Mouse (Mus musculus) heart, adult 11 months (tissue): ENCODE results near the gene Ccdc149.

ENCODE experiments used
- DNase-seq: peaks from one replicate; pipeline ENCODE4 v3.0.0; 2022

The Ccdc149 gene

DNA sequence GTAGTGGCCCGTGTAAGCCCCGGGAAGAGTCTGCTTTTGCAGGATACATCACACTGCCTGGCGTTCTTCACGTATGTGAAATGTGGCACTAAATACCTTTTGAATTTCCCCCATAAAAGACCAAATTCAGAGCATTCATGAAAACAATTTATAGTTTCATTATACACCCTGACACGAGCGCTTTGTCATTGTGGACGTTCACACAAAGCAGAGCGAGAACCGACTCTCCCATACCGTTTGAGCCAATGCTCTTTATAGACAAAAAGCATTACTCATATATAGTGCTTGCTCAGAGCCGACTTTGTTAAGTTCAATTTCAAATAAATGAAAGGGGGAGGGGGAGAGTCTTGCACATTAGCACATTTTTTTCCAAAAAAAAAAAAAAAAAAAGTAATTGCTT lies 31.0 kb downstream of the Ccdc149 start:
- no peak for DNase-seq

DNA sequence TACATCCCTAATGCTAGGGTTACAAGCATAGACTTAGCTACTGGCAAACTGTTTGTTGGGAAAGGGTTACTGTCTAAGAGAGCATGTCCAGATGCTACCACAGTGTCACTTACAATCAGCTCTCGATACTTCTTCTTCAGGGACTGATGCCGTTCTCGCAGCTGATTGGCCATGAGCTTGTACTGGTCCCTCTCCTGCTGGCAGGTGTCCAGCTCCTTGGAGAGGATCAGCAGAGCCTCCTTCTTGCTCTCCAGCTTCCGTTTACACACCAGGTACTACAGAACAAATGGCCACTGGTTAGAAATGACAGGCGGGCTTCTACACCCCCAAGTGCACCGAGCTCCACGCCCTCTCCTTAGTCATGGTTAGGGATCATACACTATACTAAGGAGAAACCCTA lies 32.4 kb downstream of the Ccdc149 start:
- DNase-seq = no peak

DNA sequence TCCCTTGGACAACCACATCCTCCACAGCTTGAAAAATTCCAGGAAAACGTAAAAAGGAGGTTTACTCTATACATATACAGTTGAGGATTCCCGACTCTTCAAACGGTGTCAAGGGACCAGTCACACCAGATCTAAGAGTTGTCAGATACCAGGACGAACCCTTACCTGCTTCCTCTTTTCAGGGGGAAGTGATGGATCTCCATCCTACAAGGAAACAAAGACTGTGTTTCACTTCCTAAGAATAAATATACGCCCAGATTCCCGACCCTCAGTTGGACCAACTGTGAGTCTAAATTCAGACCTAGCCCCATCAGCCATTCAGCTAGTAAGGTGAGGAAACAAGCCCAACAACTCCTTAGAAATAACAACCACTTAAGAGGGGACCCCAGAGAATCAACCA lies 35.8 kb downstream of the Ccdc149 start:
- DNase-seq = no peak

DNA sequence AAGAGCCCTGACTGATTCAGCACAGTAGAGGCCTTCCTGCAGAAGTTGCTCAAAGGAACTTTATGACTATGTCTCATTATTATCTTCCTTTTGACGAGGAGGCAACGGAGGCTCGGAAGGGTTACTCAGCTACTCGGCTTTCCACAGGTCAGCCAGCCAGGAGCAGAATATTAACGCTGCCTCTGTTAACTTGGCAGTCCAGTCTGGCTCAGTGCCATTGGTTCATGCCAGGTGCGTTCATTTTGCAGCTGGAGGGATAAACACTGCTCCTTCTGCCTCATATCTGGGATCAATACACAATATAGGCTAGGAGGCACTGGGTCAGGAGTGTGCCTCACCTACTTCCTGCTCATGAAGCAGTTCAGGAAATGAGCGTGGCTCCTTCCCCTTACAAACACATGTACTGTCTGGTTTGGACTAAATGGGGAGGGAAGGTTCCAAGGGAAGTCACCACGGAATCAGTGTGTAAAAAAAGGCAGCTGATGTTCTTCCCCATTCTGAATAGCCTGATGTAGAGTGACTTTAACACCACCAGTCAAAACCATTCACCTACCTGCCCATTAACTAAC lies 40.0 kb downstream of the Ccdc149 start:
- DNase-seq = no peak

DNA sequence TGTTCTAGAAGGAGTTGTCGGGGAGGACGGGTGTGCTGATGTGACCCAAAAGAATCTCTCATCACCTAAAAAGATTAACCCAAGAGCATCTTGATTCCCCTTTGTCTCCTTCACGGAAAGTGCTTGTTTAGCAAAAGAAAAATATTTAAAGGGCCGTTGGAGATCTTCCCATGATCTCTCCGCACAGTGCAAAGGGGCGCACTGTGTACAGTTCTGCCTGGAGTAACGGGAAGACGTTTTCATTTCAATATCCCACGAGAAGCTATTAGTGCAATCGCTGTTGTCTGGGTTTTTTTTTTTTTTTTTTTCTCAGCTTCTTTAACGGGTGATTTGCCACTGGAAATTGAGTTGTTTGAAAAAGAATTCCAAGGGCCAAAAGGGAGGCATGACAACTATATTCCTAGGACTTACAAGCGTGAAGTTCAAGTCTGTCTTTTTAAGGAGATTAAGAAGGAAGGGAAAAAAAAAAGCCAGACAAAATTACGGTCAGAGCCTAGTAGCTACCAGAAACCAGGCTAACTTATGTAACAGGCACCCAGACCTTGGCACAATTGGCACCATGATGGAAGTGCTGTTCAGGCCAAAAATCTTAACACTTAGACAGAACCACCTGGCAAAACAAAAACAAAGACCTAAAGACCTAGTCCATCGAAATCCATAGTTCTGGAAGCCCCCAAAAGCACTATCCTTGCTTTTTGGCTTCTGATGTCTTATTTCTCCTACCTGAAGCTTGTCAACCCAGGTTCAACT lies 41.4 kb downstream of the Ccdc149 start:
- no peak for DNase-seq

DNA sequence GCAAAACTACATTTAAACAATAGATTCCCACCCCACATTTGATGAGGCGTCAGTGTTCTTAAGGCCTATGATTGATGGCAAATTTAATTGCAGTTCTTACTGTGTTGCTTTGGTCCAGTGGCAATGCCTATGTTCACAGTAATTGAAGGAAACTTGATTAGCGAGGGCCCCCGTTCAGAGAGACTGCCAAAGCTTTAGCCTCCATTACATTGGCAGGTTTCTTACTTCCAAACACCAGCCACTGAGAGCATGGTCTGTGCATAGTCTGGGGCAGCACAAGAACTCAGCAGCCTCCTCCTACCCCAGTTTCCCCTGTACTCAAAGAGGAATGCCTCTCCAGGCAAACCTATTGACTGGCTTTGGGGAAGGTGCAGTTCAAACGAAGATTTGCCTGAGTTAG lies 42.7 kb downstream of the Ccdc149 start:
- no peak for DNase-seq

DNA sequence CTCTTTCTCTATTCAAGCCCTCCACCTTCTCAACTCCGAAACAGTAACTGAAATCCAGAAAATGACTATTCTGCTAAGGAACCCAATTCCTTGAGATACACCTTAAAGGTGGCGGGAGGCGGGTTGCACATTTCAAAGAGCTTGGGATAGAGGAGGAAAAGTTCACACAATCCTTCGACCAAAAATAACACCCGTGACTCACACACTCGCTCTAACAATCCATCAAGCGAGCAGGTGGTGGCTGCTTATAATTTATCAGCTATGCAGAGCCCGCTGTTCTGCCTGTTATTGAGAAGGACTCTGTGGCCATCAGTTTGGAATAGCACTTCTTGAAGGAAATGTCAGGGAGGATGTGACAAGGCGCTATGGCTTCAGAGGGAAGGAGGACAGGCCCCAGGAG lies 45.5 kb downstream of the Ccdc149 start:
- DNase-seq = no peak

DNA sequence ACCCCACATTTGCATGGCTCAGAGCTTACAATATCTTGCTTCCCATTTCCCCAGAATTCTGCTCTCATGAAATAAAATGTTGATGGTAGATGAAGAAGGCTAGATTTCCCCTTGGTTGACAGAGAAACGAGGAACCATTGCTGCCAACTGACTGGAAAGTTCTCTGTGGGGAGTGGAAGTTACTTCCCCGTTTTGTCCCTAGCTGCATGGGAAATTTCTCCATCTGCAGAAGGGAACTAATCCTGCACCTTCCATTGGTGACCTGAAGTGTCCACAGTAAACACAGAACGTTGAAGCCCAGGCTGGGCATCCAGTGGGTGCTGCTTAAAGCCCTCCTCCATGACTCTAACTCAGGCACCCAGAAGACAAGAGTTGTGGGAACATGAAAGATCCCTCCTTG lies 47.4 kb downstream of the Ccdc149 start:
- DNase-seq = no peak

DNA sequence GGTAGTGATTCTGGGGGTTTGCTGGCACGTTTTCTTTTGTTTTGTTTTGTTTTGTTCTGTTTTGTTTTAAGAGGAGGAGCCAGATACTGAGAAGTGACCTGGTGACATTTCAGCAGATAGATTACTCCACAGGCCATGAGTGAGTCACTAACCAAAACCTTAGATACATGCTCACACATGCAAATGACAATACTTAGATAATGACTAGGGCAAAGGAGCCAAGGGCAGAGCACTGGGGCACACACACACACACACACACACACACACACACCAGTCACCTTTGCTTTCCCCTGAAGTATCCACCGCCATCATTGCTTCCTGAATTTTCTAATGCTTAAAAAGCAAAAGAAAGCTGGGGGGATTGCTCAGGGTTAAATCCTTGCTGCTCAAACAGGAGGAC lies 54.8 kb downstream of the Ccdc149 start:
- no peak for DNase-seq

DNA sequence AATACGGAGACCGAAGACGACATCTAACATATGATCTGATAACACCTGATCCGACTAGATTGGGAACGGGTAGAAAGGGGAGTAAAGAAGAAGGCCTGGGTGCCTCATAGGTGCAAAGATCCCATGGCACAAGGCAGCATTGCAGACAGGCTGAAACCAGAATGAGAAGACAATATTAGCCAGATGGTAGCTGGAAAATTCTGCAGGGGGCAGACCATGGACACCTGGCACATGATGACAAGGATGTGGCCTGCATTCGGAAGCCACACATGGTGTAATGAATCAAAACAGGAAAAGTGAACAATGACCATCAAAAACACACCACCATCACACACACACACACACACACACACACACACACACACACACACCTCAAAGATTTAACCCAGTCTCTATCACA lies 55.4 kb downstream of the Ccdc149 start:
- DNase-seq = no peak

DNA sequence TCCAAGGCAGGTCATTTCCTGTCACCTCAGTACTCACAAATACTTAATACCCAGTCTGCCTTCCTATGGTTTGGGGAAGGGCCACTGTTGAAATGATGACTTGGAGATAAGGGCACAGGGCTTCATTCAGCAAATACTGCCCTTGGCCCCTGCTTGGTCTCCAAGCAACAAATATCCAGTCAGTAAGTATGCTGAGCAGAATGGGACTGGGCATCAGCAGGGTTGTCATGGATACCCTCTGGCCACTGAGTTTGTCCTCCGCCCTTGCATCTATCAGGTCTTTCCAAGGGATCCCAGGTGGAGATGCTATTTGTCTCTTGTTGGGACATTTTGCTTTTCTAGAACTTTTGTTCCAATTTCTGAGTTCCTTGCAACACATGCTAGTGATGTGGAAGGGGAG lies 56.1 kb downstream of the Ccdc149 start:
- no peak for DNase-seq

DNA sequence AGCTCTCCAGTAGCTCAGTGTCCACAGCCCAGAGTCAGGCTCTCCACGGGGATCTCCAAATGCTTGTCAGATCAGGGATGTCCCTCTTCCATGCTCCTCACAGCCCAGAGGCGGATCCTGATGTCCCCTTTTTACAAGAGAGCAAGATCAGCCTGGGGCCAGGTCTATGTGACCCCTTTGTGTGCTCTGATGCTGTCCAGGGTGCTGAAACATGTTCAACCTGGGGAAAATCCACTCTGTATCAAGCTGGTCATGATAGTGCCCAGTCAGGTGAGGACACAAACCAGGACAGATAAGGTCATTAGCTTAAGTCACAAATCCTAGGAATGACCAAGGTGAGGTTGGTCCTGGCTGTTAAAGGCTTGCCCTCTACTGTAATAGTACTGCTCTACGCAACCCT lies 59.8 kb downstream of the Ccdc149 start:
- no peak for DNase-seq

DNA sequence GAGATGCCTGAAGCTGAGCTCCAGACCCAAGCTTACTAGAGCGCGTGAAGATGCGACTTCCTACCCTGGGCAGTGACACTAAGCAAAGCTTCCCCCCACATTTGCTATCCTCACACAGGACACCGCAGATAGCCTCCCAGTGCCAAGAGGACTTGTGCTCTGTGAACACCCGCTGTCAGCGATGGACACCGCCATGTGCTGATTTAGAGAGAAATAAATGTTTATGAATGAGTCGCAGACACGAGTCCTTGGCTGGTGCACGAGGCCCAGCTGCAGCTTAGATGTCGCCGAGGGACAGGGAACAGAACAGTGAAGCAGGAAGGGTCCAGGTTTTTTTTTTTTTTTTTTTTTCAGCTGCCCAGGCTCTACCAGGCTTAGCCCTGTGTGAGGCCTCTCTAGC lies 61.1 kb downstream of the Ccdc149 start:
- DNase-seq = no peak

DNA sequence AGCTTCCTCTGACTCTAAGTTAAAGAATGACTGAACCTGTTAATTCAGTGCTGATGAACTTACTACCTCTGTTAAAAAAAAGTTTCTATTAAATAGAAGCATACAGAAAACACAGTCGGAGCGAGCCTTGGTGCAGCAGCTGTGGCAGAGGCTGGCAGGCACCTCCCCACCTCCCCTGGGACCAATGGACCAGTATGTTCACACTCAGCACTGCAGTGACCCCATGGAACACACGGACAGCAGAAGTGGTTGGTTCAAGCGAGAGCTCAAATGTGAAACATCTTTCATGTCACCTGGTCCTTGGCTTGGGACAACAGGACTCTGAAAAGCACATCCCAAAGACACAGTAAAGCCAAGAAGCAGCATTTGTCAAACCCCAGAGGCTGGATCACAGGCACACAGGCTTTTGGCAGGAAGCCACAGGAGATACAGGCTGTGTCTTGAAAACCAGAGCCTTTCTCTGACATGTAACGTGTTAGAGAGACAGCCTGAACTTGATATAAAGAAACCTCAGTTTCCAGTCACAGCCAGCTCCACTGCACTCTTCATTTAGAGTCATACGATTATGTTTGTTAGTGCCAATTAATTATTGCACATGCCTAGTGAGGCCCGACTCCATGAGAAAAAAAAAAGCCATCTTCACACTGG lies 62.5 kb downstream of the Ccdc149 start:
- no peak for DNase-seq

DNA sequence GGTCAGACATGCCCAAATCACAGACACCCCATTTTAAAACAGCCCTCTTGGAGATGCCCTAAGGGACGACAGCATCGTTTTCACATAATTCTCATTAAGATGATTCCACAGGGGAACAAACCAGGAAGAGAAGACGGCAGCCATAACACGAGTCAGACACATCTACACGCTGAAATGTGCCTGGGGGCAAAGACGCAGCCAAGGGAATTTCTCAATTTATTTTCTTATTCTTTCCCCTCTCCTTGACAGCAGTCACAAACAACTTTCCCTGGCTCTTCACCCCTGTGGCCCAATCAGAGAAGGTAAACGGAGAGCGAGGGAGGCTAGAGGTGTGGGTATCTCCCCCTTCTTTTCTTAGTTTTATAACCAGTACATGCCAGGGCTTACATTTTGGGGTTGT lies 66.9 kb downstream of the Ccdc149 start:
- no peak for DNase-seq

DNA sequence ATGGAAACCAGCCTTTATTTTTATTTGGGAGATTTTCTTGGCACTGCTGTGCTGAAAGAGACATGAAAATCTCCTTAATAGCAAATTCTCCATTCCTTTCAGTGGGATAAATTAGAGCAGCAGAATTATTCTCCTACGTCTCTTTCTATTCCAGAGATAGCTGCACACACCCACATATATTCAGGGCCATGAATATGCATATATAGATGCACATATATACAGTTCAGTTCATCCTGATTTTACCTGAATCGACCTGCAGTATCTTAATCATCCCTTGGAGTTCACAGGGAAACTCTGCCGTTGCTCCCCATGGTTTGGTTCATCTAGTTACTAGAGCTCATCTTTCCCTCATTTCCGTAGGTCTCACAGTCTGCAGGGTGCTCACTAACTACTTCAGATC lies 77.6 kb downstream of the Ccdc149 start:
- no peak for DNase-seq

DNA sequence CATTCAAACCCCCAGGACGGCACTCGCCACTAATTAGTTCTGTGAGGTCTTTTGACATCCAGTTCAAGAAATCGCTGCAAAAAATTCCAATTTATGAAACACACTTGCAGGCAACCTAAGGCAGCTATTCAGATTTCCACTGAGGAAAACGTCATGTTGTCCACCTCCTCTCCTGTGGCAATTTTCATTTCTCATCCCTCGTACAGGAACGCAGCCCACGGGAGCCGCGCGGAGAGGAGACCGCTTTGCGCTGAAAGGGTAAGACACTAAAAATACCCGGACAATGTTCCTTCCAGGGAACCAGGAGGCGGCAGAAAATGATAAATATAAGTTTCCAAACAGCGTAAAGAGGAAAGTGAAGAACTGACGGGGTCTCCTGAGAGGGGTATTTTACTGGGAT lies 79.8 kb downstream of the Ccdc149 start:
- no peak for DNase-seq

DNA sequence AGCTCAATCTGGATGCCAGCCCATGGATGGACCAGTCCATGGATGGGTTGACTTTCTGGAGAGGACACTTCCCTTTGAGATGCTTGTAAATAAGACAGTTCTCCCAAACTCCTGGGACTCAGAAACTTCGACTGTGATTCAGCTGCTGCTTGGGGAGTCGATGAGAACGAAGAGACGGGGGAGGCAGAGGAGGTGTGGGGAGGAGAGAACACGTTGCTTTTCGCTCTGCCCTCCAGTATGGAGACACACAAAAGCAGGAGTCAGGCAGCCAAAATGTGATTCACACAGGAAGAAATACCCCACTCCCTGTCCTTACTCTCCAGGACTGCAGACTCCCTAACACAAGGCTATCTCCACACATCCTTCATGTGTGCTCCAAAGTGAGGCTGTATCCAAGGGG lies 80.9 kb downstream of the Ccdc149 start:
- DNase-seq = no peak

DNA sequence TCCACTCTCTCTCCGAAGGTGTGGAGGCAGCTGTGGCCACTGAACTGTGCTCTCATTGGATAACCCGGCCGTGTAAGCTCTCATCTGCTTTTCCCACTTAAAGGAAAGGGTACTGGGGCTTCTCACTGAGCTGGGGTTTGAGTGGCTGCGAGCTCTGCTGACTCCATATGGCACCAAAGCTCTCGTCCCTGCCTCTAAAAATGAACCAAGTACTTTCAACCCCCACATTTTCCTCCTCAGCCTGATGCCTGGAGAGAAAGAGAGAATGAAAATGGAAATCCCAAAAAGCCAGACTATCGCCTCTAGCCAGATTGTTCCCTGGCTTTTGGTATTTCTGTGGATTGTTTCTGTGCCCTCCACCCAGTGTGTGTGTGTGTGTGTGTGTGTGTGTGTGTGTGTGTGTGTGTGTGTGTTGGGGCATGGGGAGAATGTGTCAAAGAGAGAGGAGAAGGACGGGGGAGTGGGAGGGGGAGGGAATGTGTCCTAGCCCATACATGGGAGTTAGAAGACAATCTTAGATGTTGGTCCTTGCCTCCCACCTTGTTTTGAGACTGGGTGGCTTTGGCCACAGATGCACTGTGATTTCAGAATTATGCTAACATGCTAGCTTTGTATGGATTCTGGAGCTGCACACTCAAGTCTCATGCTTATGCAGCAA lies 83.1 kb downstream of the Ccdc149 start:
- no peak for DNase-seq

DNA sequence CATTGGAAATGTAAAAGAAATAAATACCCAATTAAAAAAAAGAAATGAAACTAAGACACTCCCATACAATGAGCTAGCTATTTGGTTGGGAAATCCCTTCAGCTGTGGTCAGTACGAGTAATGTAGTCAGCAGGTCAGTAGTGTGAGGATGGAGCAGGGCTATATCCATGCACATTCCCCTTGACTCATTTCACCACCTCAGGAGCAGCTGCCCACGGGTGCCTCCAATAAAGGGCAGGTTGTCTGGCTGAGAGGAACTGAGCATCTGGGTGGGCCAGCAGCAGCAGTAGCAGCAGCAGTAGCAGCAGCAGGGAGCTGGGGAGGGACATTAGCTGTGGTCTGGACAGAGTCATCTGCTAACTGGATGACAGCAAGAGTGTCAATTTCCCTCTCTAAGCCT lies 85.3 kb downstream of the Ccdc149 start:
- no peak for DNase-seq

DNA sequence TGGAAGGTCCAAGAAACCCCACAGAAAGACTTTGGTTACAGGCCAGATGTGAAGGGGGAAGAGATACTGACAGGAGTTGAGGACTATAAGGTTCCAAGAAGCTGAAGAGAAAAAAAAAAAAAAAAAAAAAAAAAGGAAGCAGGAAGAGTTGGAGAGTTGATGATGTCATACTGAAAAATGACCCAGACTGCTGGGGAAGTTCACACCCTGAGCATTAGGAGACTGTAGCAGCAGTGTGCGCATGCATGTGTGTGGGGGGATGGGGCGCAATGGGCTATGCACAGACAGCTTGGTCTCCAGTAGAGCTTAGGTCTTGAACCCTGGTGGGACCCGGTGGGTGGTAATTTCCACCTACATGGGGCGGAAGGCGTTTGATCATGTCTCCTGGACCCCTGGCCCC lies 87.6 kb downstream of the Ccdc149 start:
- DNase-seq = peak; percentile 87

DNA sequence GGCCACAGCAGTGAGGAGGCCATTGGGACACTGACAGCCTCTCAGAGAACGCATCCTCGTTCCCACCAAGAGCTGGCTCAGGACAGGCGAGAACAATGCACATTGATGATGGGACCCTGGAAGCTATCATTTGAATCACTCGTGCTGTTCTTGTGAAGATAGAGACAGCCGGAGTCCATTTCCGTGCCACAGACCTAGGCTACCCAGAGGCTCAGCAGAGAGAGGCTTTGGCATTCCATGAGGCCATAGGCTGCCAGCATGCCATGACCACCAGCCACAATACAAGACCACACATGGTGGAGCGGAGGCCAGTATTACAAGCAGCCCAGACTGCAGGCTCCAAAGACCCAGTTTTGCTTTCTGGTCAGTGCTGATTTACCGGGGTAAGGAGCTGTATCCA lies 88.5 kb downstream of the Ccdc149 start:
- DNase-seq = peak; percentile 81

DNA sequence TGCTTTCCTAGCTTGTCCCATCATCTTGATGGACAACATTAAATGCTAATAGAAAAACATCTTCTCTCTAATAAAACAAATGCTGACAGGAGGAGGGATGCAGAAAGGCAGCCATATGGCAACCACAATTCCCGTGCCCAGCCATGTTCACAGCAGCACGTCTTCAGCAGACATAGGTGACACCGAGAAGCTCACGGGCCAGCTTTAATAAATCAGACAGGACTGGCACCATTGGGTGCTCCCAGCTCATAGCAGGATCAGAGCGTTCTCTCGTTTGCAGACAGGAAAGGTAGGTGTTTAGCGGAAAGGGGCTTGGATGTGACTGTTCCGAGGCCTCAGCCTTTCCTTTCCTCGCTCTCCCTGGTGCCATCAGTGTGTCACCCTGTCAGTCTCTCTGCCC lies 95.5 kb downstream of the Ccdc149 start:
- no peak for DNase-seq

DNA sequence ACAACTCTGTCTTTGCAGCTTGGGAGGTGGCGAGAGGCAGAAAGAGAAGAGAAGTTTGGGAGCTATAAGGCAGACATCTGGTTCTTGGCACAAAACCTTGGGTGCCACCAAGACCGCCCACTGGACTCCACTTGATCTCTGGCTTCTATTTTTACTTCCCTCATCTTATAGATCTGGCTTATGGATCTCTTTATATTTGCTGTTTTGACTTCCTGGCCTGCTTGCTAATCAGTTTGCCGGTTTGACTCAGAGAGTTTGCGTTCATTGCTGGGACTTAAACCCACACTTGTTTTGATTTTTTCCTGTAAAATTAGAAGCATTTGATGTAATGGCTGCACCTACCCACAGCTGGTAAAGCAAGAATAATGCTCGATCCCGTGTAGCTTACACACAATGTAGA lies 100.4 kb downstream of the Ccdc149 start:
- DNase-seq = no peak
